Mouse (Mus musculus) intestine, embryonic 15.5 days (tissue): ENCODE results near the gene Zfp92. TPM values are rescaled to one million over a fixed set of nuclear protein-coding genes. Genes with fewer than 3 reads are reported as not detected.

Source experiments
- ATAC-seq: fragments of 200-750 bp; cut with Nextera tagmentation; 2 replicates; pipeline ENCODE4 v1.8.0; 2017; ENCODE audit warnings: moderate TSS enrichment, moderate library complexity
- H3K27ac ChIP-seq: fragments of 300-500 bp; sonication (generic); 2 replicates; pipeline ENCODE4 v1.5.1; 2015; ENCODE audit warnings: mild to moderate bottlenecking, inconsistent platforms
- H3K27me3 ChIP-seq: fragments of 300-500 bp; sonication (generic); replicated peaks from 2 replicates; pipeline ENCODE4 v1.6.1; 2015; ENCODE audit warnings: inconsistent platforms
- H3K36me3 ChIP-seq: fragments of 300-500 bp; sonication (generic); 2 replicates; pipeline ENCODE4 v1.6.1; 2015; ENCODE audit warnings: inconsistent platforms
- H3K4me1 ChIP-seq: fragments of 300-500 bp; sonication (generic); replicated peaks from 2 replicates; pipeline ENCODE4 v1.6.1; 2015; ENCODE audit warnings: inconsistent platforms
- H3K4me2 ChIP-seq: fragments of 300-500 bp; sonication (generic); replicated peaks from 2 replicates; pipeline ENCODE4 v1.6.1; 2015; ENCODE audit warnings: mild to moderate bottlenecking, inconsistent platforms
- H3K4me3 ChIP-seq: fragments of 300-500 bp; sonication (generic); replicated peaks from 2 replicates; pipeline ENCODE4 v1.5.1; 2015; ENCODE audit warnings: inconsistent platforms
- H3K9ac ChIP-seq: fragments of 300-500 bp; sonication (generic); 2 replicates; pipeline ENCODE4 v1.6.1; 2015; ENCODE audit warnings: inconsistent platforms
- H3K9me3 ChIP-seq: fragments of 300-500 bp; sonication (generic); 2 replicates; pipeline ENCODE4 v1.6.1; 2016; ENCODE audit warnings: inconsistent platforms
- WGBS: fragments of 180-500 bp; shearing (Covaris S2); methylation state at CpG from one replicate; pipeline ENCODE4 v1.1.7; 2015; 5-methylcytosine and 5-hydroxymethylcytosine counted together
- polyA plus RNA-seq: library from polyadenylated mRNA; unstranded; fragments of >200 nt; fragmentation: Nextera tagmentation; extraction: Ambion mirVana; gene quantifications from 2 replicates; pipeline ENCODE4 v1.2.1, GENCODE M21; 2015

Gene Zfp92
- polyA plus RNA-seq, 1 experiment from 2014 or later: 0.54 TPM

DNA sequence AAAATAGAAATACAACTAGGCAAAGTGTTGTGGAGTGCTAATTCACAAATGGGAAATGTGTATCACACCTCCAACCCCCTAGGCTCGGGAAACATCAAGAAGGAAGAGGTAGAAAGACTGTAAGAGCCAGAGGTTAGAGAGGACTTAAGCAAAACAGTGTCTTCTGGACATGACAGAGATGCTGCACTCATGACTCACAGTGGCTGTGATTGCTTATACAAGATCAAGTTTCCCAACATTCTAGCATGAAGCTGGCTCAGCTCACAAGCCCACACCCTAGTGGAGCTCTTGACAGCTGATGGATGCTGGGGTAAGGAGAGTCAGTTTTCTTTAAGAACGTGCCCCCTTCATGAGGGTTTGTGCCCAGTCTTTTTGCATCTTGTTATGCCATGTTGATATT is 30.5 kb downstream of the Zfp92 start:
- Histone ChIP-seq H3K36me3 (no peaks in the 10 kb centered on the region), H3K4me1 (no peaks in the 10 kb centered on the region), H3K4me2 (no peak overlapping the region), H3K9ac (no peak overlapping the region), H3K27me3 (no peaks in the 10 kb centered on the region), H3K27ac (no peak overlapping the region), H3K9me3 (no peaks in the 10 kb centered on the region), H3K4me3 (no peak overlapping the region)
- 69% methylated on average over 2 of the region's 2 CpGs for WGBS
- no peak for ATAC-seq

DNA sequence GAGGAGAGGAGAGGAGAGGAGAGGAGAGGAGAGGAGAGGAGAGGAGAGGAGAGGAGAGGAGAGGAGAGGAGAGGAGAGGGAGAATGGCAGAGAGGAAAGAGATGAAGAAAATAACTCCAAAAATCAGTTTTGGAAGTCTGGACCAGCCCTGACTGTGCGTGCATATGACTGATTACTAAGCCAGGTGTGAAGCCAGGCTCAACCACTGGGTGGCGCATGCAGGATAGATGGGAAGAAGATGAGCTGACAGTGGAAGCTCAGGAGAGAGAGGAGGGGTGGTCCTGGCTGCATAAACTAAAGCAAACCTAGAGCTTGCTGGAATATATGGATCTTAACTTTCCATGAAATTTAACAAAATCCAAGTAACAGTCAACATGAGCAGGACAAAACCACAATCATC is 41.1 kb downstream of the Zfp92 start:
- no peaks in the 10 kb centered on the region for H3K27me3 ChIP-seq
- no peaks in the 10 kb centered on the region for H3K4me1 ChIP-seq
- no peaks in the 10 kb centered on the region for H3K9me3 ChIP-seq
- no peaks in the 10 kb centered on the region for H3K36me3 ChIP-seq
- no peak overlapping the region for H3K4me3 ChIP-seq
- 13% methylated on average over 2 of the region's 2 CpGs for WGBS
- H3K9ac ChIP-seq: no peak overlapping the region
- no peak for ATAC-seq
- H3K27ac ChIP-seq: no peak overlapping the region
- H3K4me2 ChIP-seq: no peak overlapping the region

DNA sequence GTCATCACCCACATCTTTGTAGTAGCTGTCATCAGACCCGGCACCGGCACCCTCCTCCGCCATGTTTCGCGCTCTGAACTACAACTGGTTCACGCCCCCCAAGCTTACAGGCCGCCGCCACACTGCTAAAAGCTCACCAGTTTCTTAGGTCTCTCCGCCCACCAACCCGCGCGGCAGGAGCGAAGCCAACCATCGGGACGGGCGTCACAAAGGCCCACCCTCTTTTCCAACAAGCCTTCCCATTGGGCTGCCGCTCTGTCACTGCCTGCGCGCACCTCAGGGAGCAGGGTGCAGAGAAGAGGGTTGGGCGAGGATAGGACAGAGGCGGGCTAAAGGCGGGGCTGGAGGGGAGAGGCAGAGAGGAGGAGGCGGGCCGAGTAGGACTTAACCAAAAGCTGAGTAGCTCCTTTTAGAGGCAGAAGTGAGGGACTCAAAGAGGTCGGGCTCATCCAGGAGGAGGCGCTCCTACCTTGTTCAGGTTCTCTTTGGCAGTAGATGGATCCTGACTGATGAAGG is 48.0 kb downstream of the Zfp92 start, which contains the start of gene Haus7:
TSS of gene Haus7 (minus strand) at position 168 of the 516 bp plus-strand sequence.
- 15% methylated on average over 26 of the region's 26 CpGs for WGBS
- Histone ChIP-seq H3K27ac (no peak within 1 kb of the TSS), H3K4me3 (peak within 1 kb of the TSS; percentile 50), H3K36me3 (no peaks in the 10 kb centered on the region), H3K4me2 (peak within 1 kb of the TSS; percentile 60), H3K9me3 (no peaks in the 10 kb centered on the region), H3K27me3 (no peaks in the 10 kb centered on the region), H3K9ac (peak within 1 kb of the TSS; percentile 47), H3K4me1 (no peaks in the 10 kb centered on the region)
- ATAC-seq: peak; percentile 100

DNA sequence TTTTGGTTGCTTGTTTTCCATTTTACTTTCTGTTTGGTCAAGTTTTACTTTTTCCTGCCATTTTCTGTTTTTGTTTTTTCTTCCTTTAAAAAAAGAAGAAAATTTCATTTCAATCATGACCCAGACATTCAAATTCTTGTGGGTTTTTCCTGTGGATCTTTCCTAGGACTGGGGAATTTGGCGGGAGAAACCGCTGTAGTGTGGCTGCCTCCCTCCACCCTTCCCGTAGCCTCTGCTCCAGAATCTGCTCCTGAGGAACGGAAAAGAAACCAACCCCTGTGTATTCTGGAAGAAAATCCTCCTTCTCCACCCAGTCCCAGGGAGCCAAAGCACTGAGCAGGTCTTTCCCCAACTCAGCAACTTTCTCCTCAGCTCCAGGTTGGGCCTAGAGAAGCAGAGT is 49.9 kb downstream of the Zfp92 start:
- no peaks in the 10 kb centered on the region for H3K27me3 ChIP-seq
- WGBS: 80% methylated on average over 4 of the region's 4 CpGs
- no peak for ATAC-seq
- no peak overlapping the region for H3K27ac ChIP-seq
- no peak overlapping the region for H3K9ac ChIP-seq
- no peak overlapping the region for H3K4me2 ChIP-seq
- no peak overlapping the region for H3K4me3 ChIP-seq
- no peaks in the 10 kb centered on the region for H3K36me3 ChIP-seq
- H3K4me1 ChIP-seq: no peaks in the 10 kb centered on the region
- H3K9me3 ChIP-seq: no peaks in the 10 kb centered on the region

DNA sequence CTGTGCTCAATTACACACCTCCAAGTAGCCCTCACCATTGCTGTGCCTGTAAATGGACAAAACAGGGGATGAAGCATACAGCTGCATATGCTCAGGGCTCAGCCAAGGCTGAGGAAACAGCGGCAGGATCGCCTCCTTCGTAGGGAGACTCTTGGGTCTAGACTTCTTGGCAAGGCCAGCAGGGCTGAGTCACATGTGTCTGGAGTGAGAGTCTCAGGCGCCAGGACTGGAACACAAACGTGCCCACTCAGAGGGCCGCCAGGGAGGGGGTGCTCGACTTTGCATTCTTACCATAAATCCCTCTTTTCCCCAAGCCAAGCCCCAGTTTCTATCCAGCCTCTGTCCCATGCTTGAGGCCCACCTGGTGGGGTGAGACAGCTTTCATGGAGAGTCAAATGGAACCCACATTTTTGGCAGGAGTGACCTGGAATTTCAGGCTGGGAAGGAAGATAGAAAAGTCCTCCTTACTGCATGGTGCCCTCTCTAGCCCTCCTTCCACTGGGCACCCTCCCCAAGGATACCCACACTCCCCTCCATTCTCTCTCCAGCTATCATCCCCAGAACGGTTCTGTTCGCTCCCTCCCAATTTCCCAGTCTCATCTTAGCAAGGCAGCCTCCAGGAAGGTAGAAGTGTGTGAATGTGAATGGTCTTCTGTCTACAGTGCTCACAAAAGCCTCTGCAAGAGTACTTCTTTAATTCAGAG is 54.7 kb downstream of the Zfp92 start:
- H3K27ac ChIP-seq: no peak overlapping the region
- H3K9me3 ChIP-seq: no peaks in the 10 kb centered on the region
- H3K4me2 ChIP-seq: no peak overlapping the region
- no peak overlapping the region for H3K4me3 ChIP-seq
- H3K4me1 ChIP-seq: no peaks in the 10 kb centered on the region
- no peaks in the 10 kb centered on the region for H3K36me3 ChIP-seq
- no peaks in the 10 kb centered on the region for H3K27me3 ChIP-seq
- no peak overlapping the region for H3K9ac ChIP-seq
- no peak for ATAC-seq
- WGBS: 63% methylated on average over 9 of the region's 9 CpGs

DNA sequence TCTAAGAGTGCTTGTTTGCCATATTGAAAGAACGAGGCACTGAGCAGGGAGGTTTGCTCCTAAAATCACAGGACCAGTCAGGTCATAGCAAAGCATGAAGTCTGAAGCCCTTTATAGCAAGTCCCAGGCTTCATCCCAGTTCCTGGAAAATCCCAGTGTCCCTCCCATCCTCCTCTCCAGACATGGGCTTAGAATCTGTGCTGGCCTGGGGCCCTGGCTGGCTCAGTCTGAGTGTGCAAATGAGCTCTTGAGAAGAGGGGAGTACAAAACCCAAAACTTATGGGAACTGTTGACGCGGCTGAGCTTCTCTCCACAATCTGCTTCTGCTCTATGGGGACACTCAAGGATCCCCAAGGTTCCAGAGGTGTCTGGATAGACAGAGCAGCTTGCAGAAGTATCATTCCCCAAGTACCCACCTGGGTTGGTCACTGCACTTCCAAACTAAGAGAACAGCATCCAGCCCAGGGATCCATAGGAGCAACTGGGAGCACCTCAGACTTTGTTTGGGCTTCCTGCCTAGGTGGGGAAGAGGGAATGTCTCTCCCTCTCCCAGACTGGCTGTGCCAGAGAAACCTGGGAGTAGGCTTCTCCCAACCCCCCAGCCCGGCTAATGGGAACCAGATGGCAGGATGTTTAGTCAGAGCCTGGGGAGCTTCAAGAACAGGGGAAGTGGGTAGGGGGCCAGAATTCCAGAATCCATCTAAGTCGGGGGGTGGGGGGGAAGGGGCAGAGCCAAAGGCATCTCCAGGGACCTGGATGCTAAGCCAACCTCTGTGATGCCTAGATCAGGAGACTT is 56.7 kb downstream of the Zfp92 start:
- no peaks in the 10 kb centered on the region for H3K36me3 ChIP-seq
- H3K27ac ChIP-seq: peak overlapping the region; percentile 51
- H3K4me2 ChIP-seq: no peak overlapping the region
- no peaks in the 10 kb centered on the region for H3K4me1 ChIP-seq
- 48% methylated on average over 5 of the region's 5 CpGs for WGBS
- H3K4me3 ChIP-seq: no peak overlapping the region
- H3K9me3 ChIP-seq: no peaks in the 10 kb centered on the region
- no peaks in the 10 kb centered on the region for H3K27me3 ChIP-seq
- H3K9ac ChIP-seq: no peak overlapping the region
- ATAC-seq: 0 out of 2 replicates have a peak, but pooled peaks have one; percentile 36

DNA sequence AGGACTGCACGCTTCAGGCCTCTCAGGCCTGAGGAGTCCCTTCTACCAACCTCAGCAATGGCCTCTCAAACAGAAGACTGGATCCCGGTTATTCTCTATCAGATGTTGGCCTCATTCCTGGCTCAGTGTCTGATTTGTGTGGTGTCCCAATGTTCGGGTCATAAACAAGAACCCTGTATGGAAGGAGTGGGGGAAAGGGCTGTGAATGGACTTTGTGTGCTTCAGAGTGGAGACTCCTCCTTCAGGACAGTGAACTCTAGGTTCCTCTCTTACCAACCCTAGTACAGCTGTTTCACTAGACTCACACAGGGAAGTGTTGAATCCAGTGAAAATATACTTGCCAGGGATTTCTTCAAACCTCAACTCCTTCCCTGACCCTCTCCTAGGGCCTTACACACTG is 57.4 kb downstream of the Zfp92 start:
- no peak overlapping the region for H3K4me2 ChIP-seq
- 74% methylated on average over 3 of the region's 3 CpGs for WGBS
- no peaks in the 10 kb centered on the region for H3K9me3 ChIP-seq
- no peak for ATAC-seq
- H3K4me3 ChIP-seq: no peak overlapping the region
- peak overlapping the region; percentile 51; the same call in 1 of the 2 replicates for H3K27ac ChIP-seq
- no peaks in the 10 kb centered on the region for H3K36me3 ChIP-seq
- H3K9ac ChIP-seq: no peak overlapping the region
- no peaks in the 10 kb centered on the region for H3K27me3 ChIP-seq
- H3K4me1 ChIP-seq: no peaks in the 10 kb centered on the region

DNA sequence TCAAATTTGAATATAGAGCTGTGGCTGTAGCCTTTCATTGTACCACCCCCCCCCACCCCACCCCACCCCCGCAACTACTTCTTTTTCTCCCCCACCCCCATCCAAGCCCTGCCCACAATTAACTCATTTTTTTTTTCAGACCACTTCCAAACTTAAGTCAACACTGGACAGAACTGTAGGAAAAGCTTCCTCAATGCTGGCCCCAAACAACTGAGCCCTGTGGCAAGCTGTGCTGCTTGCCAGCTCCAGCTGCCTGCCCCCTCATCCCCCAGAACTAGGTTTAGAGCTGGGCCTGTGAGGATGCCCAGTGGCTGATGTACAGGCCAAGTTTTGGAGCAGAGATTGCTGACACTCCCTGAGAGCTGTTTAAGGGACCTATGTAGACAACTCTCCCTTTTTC is 57.9 kb downstream of the Zfp92 start:
- Histone ChIP-seq H3K36me3 (no peaks in the 10 kb centered on the region), H3K9ac (no peak overlapping the region), H3K27me3 (no peaks in the 10 kb centered on the region), H3K4me1 (no peaks in the 10 kb centered on the region), H3K27ac (no peak overlapping the region), H3K9me3 (no peaks in the 10 kb centered on the region), H3K4me3 (no peak overlapping the region), H3K4me2 (no peak overlapping the region)
- ATAC-seq: no peak
- 45% methylated on average over 1 of the region's 1 CpGs for WGBS

DNA sequence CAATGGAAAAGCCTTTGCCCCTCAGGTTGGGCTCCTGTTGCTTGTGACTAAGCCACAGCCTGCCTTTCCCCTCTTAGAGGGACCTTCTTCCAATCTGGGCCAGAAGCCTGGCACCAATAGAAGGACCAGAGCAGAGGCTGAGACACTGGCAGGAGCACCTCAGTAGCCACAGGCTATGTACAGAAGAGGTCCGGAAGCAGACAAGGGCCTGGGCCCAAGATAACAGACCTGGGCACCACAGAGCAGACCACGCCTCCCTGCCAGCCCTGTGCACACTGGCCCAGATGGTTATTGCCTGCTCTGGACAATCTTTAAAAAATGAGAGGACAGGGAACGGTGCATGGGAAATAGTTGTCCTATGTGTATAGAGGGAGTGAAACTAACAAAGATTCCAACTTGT is 60.9 kb downstream of the Zfp92 start:
- no peak for ATAC-seq

DNA sequence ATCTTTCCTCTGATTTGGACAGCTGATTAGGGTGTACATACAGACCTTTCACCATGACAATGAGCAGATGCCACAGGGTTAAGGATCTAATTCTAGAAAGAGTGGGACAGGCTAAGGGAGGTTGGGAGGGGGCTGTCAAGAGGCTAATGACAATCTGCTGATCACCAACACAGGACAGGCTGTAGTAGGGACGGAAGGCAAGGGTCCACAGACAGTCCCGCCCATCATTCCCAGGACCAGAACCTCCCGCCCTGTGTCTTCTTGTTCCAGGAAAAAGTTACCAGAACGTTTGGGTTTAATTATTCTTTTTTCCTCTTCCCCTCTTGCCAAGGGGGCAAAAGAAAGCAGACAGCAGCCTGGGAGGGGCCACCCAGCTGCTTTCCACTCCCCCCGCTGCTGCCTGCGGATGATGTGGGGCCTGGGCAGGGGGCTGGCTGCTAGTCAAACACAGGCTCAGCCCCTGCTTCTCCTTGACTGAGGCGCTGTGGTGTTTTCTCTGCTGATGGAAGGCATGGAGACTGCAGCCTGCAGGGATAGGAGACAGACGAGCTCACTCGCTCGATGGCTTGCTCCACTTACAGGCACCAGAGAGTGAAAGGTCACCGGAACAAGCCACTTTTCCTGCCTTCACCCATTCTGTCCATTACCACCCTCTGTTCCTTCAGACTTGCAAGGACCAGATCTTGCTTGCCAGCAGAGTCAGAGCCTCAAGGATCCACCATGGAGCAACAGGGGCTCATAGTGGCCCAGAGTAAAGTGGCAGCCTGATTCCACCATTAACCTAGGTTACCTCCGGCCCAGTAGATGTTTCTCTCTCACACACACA is 63.7 kb downstream of the Zfp92 start:
- WGBS: 48% methylated on average over 12 of the region's 12 CpGs
- peak; percentile 58 for ATAC-seq
- Histone ChIP-seq H3K27me3 (no peaks in the 10 kb centered on the region), H3K4me1 (no peaks in the 10 kb centered on the region), H3K9ac (no peak overlapping the region), H3K27ac (peak overlapping the region; percentile 40), H3K4me3 (no peak overlapping the region), H3K4me2 (no peak overlapping the region), H3K36me3 (no peaks in the 10 kb centered on the region), H3K9me3 (no peaks in the 10 kb centered on the region)

More for the DNA sequence above, 60.9 kb downstream of the Zfp92 start:
- WGBS: 88% methylated on average over 3 of the region's 3 CpGs
- Histone ChIP-seq H3K36me3 (no peaks in the 10 kb centered on the region), H3K4me1 (no peaks in the 10 kb centered on the region), H3K27me3 (no peaks in the 10 kb centered on the region), H3K4me2 (no peak overlapping the region), H3K9ac (no peak overlapping the region), H3K4me3 (no peak overlapping the region), H3K27ac (no peak overlapping the region), H3K9me3 (no peaks in the 10 kb centered on the region)

DNA sequence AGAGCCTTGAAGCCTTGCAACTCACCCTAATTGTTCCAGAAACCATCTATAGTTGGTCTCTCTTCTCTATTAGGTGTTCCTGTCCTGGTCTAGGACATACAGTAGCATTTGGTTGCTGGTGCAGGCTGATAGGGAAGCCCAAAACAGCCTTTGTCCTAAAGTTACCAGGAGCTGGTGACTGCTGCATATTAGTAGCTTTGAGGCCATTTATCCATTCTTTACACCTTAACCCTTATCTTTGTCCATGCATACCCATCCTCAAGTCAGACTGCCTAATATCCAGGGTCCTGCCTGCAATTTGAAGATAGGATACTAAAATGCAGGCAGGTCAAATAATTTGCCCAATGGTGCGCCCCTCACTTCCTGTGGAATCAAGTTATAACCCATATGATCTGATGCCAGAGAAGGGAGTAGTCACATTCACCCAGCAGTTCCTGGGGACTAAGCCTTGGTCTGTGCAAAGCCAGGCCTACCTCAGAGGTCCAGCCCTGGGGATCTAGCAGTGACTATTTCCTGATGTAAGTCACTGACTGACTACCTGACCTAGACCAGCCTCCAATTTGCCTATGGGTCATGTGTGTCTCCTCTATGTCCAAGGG is 64.9 kb downstream of the Zfp92 start:
- Histone ChIP-seq H3K27ac (0 out of 2 replicates have a peak overlapping the region, but pooled peaks have one; percentile 54), H3K9ac (no peak overlapping the region), H3K27me3 (no peaks in the 10 kb centered on the region), H3K4me2 (no peak overlapping the region), H3K4me1 (no peaks in the 10 kb centered on the region), H3K4me3 (no peak overlapping the region), H3K9me3 (no peaks in the 10 kb centered on the region), H3K36me3 (no peaks in the 10 kb centered on the region)
- 90% methylated on average over 1 of the region's 1 CpGs for WGBS
- no peak for ATAC-seq

DNA sequence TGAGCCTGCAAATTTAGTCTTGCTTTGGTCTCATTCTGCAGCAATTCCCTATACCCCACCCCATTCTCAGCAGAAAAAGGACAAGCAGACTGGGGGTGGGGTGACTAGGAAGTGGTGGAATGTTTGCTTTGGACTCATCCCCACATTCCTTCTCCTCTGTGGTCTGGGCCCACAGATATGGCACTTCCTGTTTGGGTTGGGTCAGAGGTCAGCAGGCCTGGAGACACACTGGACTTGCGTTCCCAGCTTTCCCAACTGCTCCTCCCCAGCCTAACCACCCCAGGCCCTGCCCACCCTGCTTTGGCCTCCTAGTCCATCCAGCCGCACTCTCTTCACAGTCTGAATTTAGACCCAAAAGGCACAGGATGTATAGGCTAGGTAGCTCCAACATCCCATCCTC is 65.7 kb downstream of the Zfp92 start:
- Histone ChIP-seq H3K4me2 (no peak overlapping the region), H3K4me3 (no peak overlapping the region), H3K9ac (no peak overlapping the region), H3K27me3 (no peaks in the 10 kb centered on the region), H3K9me3 (no peaks in the 10 kb centered on the region), H3K36me3 (no peaks in the 10 kb centered on the region), H3K4me1 (no peaks in the 10 kb centered on the region), H3K27ac (no peak overlapping the region)
- peak; percentile 66 for ATAC-seq
- 46% methylated on average over 2 of the region's 2 CpGs for whole genome bisulfite sequencing
